Mouse (Mus musculus): ENCODE results near the gene Lrmda.

- no peak for TF ChIP-seq POLR2A (IDR thresholded peaks at IDR 0.05; ENCODE audit: extremely low read depth, insufficient read depth, low read length)
- no peak for TF ChIP-seq CTCF (IDR thresholded peaks at IDR 0.05; ENCODE audit: low read depth, low read length)
These were observed 106.8 kb downstream of the Lrmda start for GRCm38 (mm10) chr14:22126276-22126675.

Measured in liver, adult 2 months (tissue).